Mouse (Mus musculus) ES-Bruce4 (cell line): ENCODE measurements around the gene Ptprk. TPM values are rescaled to one million over a fixed set of nuclear protein-coding genes. Genes with fewer than 3 reads are reported as not detected.

Source experiments
- H3K27ac ChIP-seq: 2 replicates; pipeline ENCODE4 v1.5.1; 2012; ENCODE audit warnings: low read length, inconsistent platforms; ENCODE audit not compliant: insufficient read depth
- H3K27me3 ChIP-seq: 2 replicates; pipeline ENCODE4 v1.6.1; 2012; ENCODE audit warnings: mild to moderate bottlenecking, low read length, inconsistent platforms; ENCODE audit not compliant: control insufficient read depth, poor library complexity, insufficient read depth, severe bottlenecking
- H3K36me3 ChIP-seq: 2 replicates; pipeline ENCODE4 v1.6.1; 2012; ENCODE audit warnings: inconsistent platforms, mild to moderate bottlenecking, low read length, moderate library complexity; ENCODE audit not compliant: control insufficient read depth, poor library complexity, insufficient read depth, severe bottlenecking
- H3K4me1 ChIP-seq: one replicate; pipeline ENCODE4 v1.8.1; 2011; ENCODE audit warnings: low read length; ENCODE audit not compliant: control insufficient read depth, insufficient read depth
- H3K4me3 ChIP-seq: 2 replicates; pipeline ENCODE4 v1.5.1; 2011; ENCODE audit warnings: low read depth, mild to moderate bottlenecking, low read length
- H3K9ac ChIP-seq: 2 replicates; pipeline ENCODE4 v1.6.1; 2012; ENCODE audit warnings: low read depth, mild to moderate bottlenecking, inconsistent platforms; ENCODE audit not compliant: poor library complexity, severe bottlenecking
- H3K9me3 ChIP-seq: replicated peaks from 2 replicates; pipeline ENCODE4 v1.6.1; 2012; ENCODE audit warnings: mild to moderate bottlenecking, low read length, inconsistent platforms; ENCODE audit not compliant: control insufficient read depth, poor library complexity, insufficient read depth, severe bottlenecking
- CTCF ChIP-seq: IDR thresholded peaks from one replicate; pipeline ENCODE4 v1.8.1; 2011; ENCODE audit warnings: low read depth, low read length
- EP300 ChIP-seq: IDR thresholded peaks from 2 replicates; pipeline ENCODE4 v1.6.1; 2011; ENCODE audit warnings: low read depth, low read length; ENCODE audit not compliant: insufficient read depth
- POLR2A ChIP-seq: IDR thresholded peaks from one replicate; pipeline ENCODE4 v1.8.1; 2011; ENCODE audit warnings: low read length; ENCODE audit not compliant: insufficient read depth
- polyA plus RNA-seq: library from polyadenylated mRNA; stranded (reverse); fragments of >200 nt; gene quantifications from 2 replicates; pipeline ENCODE4 v1.2.4, GENCODE M21; 2011; ENCODE audit warnings: low read depth; ENCODE audit not compliant: missing spikeins, insufficient read depth, insufficient read length

Gene Ptprk
- polyA plus RNA-seq, 1 experiment = 48.9 TPM

- Histone ChIP-seq H3K4me1 (no peaks in the 10 kb centered on the region), H3K9ac (no peak overlapping the region), H3K9me3 (no peaks in the 10 kb centered on the region), H3K27me3 (no peaks in the 10 kb centered on the region), H3K27ac (no peak overlapping the region), H3K4me3 (no peak overlapping the region), H3K36me3 (no peaks in the 10 kb centered on the region)
- TF ChIP-seq POLR2A (no peak), EP300 (no peak), CTCF (no peak)
Measured at GRCm38 (mm10) chr10:28436084-28436483, 361.5 kb downstream of the Ptprk start.

DNA sequence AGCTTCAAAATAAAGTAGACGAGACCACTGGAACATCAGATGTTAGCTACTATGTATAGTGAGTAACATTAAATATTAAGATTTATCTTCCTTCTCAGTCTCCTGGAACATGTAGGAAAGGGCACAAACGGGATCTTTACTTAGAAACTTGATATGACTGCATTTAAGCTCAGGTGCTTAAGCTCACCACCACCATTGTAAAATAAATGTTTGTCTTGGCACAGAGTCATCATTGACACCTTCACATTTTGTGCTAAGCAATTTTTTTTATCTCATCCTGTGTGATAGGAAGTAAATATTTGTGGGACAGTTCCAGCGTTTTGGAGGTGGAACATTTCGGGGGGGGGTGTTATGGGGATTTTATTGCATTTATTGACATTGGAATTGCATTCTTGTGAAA, 375.2 kb downstream of the Ptprk start:
- TF ChIP-seq EP300 (no peak), POLR2A (no peak), CTCF (no peak)
- H3K4me1 ChIP-seq = no peaks in the 10 kb centered on the region
- H3K36me3 ChIP-seq = no peaks in the 10 kb centered on the region
- H3K9ac ChIP-seq = no peak overlapping the region
- no peaks in the 10 kb centered on the region for H3K9me3 ChIP-seq
- no peak overlapping the region for H3K27ac ChIP-seq
- H3K27me3 ChIP-seq = no peaks in the 10 kb centered on the region
- H3K4me3 ChIP-seq = no peak overlapping the region

- H3K27me3 ChIP-seq = no peaks in the 10 kb centered on the region
- H3K27ac ChIP-seq = no peak overlapping the region
- H3K36me3 ChIP-seq = no peaks in the 10 kb centered on the region
- H3K9me3 ChIP-seq = no peaks in the 10 kb centered on the region
- H3K4me1 ChIP-seq = no peaks in the 10 kb centered on the region
- no peak overlapping the region for H3K9ac ChIP-seq
- no peak overlapping the region for H3K4me3 ChIP-seq
- TF ChIP-seq CTCF = no peak
Measured at GRCm38 (mm10) chr10:28450642-28451041, 376.0 kb downstream of the Ptprk start.

- H3K4me3 ChIP-seq = no peak overlapping the region
- H3K36me3 ChIP-seq = no peaks in the 10 kb centered on the region
- TF ChIP-seq CTCF (no peak), POLR2A (no peak), EP300 (no peak)
- no peak overlapping the region for H3K27ac ChIP-seq
- no peaks in the 10 kb centered on the region for H3K4me1 ChIP-seq
- H3K9ac ChIP-seq = no peak overlapping the region
- no peaks in the 10 kb centered on the region for H3K27me3 ChIP-seq
- H3K9me3 ChIP-seq = no peaks in the 10 kb centered on the region
Measured at GRCm38 (mm10) chr10:28458027-28458426, 383.4 kb downstream of the Ptprk start.

DNA sequence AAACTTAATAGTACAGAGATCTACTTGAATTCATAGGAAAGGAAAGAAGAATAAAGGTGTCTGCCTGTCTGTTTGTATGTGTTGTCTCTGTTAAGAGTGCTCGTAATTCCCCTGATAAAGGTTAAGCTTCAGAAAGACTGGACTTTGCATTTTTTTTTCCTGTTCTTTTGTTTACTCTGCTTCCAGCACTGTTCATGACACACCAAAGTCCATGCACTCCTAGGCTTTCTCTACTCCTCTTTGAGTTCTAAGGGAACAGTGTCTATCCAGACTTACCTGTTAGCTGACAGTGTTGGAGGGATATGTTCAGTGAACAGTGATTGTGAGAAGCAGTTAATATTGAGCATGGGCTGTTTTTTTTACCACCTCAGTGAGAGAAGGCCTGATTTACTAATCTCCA, 385.3 kb downstream of the Ptprk start:
- Histone ChIP-seq H3K4me1 (no peaks in the 10 kb centered on the region), H3K4me3 (no peak overlapping the region), H3K27ac (no peak overlapping the region), H3K9me3 (no peaks in the 10 kb centered on the region), H3K36me3 (no peaks in the 10 kb centered on the region), H3K9ac (no peak overlapping the region), H3K27me3 (no peaks in the 10 kb centered on the region)
- TF ChIP-seq EP300 (no peak), POLR2A (no peak), CTCF (no peak)

DNA sequence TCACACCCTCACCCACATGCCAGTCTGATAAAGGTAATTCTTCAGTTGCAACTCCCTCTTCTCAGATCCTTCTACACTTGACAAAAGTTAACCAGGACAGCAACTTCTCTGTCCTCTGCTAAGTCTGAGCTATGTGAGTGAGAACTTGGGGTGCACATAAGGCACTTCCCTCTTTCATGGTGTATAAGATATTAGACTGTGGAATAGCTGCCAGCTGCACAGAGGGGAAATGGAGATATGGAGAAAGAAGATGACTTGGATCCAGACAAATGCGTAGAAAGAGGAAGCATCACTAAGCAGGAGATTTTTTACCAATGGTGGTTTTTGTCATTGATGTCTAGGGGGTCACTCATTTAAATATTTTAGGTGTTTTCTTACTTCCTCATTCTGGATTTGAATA, 389.1 kb downstream of the Ptprk start:
- TF ChIP-seq EP300 (no peak), POLR2A (no peak), CTCF (no peak)
- no peak overlapping the region for H3K27ac ChIP-seq
- H3K27me3 ChIP-seq = no peaks in the 10 kb centered on the region
- H3K9ac ChIP-seq = no peak overlapping the region
- no peaks in the 10 kb centered on the region for H3K36me3 ChIP-seq
- H3K9me3 ChIP-seq = no peaks in the 10 kb centered on the region
- H3K4me1 ChIP-seq = no peaks in the 10 kb centered on the region
- no peak overlapping the region for H3K4me3 ChIP-seq
